Mouse (Mus musculus): ENCODE results near the gene Abcb1b. TPM values are rescaled to one million over a fixed set of nuclear protein-coding genes. Genes with fewer than 3 reads are reported as not detected.
"Not testable (repeated sequence)": the region's sequence is repeated elsewhere in the genome, so short reads cannot be mapped to it uniquely, and the experiment has no call there.

Gene Abcb1b
- polyA plus RNA-seq, 1 experiment from 2014 or later, result 1.0 TPM

DNA sequence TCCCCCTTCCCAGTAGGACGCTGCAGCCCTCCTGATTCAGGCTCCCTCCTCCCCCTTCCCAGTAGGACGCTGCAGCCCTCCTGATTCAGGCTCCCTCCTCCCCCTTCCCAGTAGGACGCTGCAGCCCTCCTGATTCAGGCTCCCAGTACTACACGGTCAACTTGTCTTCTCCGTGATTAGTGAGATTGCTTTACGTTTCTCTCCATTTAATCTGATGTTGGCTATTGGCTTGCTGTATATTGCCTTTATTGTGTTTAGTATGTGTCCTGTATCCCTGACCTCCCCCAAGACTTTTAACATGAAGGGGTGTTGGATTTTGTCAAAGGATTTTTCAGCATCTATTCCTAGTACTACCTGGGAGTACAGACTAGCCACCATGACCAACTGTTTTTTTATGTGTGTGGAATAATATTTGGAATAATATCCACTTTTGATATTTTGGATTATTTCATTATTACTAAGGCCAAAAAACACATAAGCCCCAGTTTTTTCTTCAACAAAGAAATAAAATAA is 22.7 kb downstream of the Abcb1b start:
- not testable (repeated sequence) for H3K36me3 ChIP-seq; H3K4me1 ChIP-seq; H3K27me3 ChIP-seq (replicated peaks); H3K9me3 ChIP-seq; H3K9ac ChIP-seq; H3K27ac ChIP-seq (replicated peaks); ATAC-seq (ENCODE audit: extremely low read depth, insufficient number of reproducible peaks, low FRiP score, low TSS enrichment)
- Histone ChIP-seq H3K4me2 (peak overlapping the region; percentile 69), H3K4me3 (peak overlapping the region; percentile 43)
- WGBS, result under 1% methylated on average over 5 of the region's 6 CpGs

DNA sequence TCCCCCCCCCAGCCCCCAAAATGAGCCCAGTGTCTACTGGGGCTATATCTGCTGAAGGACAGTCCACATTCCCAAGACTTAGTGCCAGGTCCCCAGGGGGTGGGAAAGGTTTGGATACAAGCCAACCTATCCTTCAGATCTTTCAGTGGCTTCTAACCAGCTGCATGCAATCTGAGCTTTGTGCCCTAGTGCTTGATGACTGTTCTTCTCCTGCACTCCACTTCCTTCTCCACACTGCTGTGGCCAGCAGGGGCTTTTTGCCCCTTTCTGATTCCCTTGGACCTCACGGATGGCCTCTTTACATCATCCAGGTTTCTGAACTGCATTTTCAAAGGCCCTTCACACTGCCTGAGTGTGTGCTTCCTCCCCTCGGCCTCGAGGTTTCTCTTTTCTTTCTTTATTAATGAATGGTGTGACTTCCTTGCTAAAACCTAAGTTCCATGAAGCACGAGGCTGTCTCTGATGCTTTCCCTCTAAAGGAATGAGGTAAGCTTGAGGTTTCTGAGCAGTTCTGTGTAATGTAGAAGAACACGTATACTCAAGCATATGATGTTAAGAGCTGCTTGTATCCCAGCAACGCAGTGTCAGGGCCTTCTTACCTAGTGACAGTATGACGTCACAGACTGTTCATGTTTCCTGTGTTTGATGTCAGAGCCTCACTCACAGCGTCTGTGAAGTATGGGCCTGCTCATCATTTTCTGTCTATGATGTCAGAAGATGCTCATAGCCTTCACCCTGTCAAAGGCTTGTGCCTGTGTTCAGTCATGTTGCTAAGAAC is 40.9 kb downstream of the Abcb1b start:
- no peaks in the 10 kb centered on the region for H3K27me3 ChIP-seq (replicated peaks)
- no peak overlapping the region for H3K4me3 ChIP-seq
- no peak overlapping the region for H3K27ac ChIP-seq (replicated peaks)
- H3K4me2 ChIP-seq, result no peak overlapping the region
- no peaks in the 10 kb centered on the region for H3K4me1 ChIP-seq
- no peak overlapping the region for H3K9ac ChIP-seq
- WGBS, result 64% methylated on average over 8 of the region's 8 CpGs
- H3K9me3 ChIP-seq, result no peaks in the 10 kb centered on the region
- H3K36me3 ChIP-seq, result no peaks in the 10 kb centered on the region
- no peak for ATAC-seq (ENCODE audit: extremely low read depth, insufficient number of reproducible peaks, low FRiP score, low TSS enrichment)

DNA sequence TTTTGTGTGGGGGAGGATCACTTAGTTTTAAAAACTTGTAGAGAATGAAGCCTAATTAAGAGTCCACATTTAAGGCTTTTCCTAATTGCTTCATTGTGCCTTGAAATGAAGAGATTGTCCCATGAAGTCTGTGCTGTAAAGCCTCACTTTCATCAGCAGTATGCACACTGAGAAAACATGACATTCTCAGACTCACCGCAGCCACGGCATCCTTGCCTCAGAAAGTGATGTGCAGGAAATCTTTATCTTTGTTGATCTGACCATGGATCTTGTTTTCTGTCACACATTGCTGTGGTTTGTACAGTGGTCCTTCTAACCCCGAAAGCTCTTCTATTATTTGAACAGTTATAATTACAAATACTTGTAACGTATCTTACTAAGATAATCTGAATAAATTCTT is 41.7 kb downstream of the Abcb1b start:
- no peaks in the 10 kb centered on the region for H3K27me3 ChIP-seq (replicated peaks)
- no peak overlapping the region for H3K9ac ChIP-seq
- H3K27ac ChIP-seq (replicated peaks), result no peak overlapping the region
- no peaks in the 10 kb centered on the region for H3K9me3 ChIP-seq
- no peak overlapping the region for H3K4me2 ChIP-seq
- H3K36me3 ChIP-seq, result no peaks in the 10 kb centered on the region
- WGBS, result 77% methylated on average over 4 of the region's 4 CpGs
- no peaks in the 10 kb centered on the region for H3K4me1 ChIP-seq
- H3K4me3 ChIP-seq, result no peak overlapping the region
- no peak for ATAC-seq (ENCODE audit: extremely low read depth, insufficient number of reproducible peaks, low FRiP score, low TSS enrichment)

- H3K9ac ChIP-seq, result no peak overlapping the region
- H3K4me2 ChIP-seq, result no peak overlapping the region
- no peaks in the 10 kb centered on the region for H3K9me3 ChIP-seq
- no peak for ATAC-seq (ENCODE audit: extremely low read depth, insufficient number of reproducible peaks, low FRiP score, low TSS enrichment)
- no peaks in the 10 kb centered on the region for H3K4me1 ChIP-seq
- no peaks in the 10 kb centered on the region for H3K36me3 ChIP-seq
- 37% methylated on average over 5 of the region's 5 CpGs for WGBS
- no peak overlapping the region for H3K4me3 ChIP-seq
- H3K27me3 ChIP-seq (replicated peaks), result no peaks in the 10 kb centered on the region
- no peak overlapping the region for H3K27ac ChIP-seq (replicated peaks)
Measured at GRCm38 (mm10) chr5:8840887-8841286, 42.9 kb downstream of the Abcb1b start.

DNA sequence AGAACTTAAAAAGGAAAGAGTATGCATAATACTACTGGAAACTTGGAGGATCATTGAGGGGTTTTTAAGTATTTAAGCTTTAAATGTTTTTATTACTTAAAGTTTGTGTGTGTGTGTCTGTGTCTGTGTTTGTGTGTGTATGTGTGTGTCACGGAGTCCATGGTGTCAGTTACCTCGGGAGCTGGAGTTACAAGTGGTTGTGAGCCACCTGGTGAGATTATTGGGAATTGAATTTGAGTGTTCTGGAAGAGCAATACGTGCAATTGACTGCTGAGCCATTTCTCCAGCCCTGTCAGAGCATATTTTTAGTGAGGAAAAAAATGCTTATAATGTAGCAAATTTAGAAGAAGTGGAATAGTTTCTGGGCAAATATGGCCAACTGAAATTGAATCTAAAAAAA is 44.9 kb downstream of the Abcb1b start:
- WGBS, result 38% methylated on average over 3 of the region's 3 CpGs
- H3K27ac ChIP-seq (replicated peaks), result no peak overlapping the region
- H3K4me3 ChIP-seq, result no peak overlapping the region
- no peaks in the 10 kb centered on the region for H3K4me1 ChIP-seq
- H3K9ac ChIP-seq, result no peak overlapping the region
- no peaks in the 10 kb centered on the region for H3K36me3 ChIP-seq
- no peak overlapping the region for H3K4me2 ChIP-seq
- no peaks in the 10 kb centered on the region for H3K9me3 ChIP-seq
- no peaks in the 10 kb centered on the region for H3K27me3 ChIP-seq (replicated peaks)
- no peak for ATAC-seq (ENCODE audit: extremely low read depth, insufficient number of reproducible peaks, low FRiP score, low TSS enrichment)

GRCm38 (mm10) chr5:8848607-8849575 is 50.9 kb downstream of the Abcb1b start:
- 62% methylated on average over 7 of the region's 9 CpGs for WGBS
- H3K4me2 ChIP-seq; H3K9ac ChIP-seq; H3K36me3 ChIP-seq; ATAC-seq (ENCODE audit: extremely low read depth, insufficient number of reproducible peaks, low FRiP score, low TSS enrichment); H3K27me3 ChIP-seq (replicated peaks); H3K4me3 ChIP-seq; H3K4me1 ChIP-seq; H3K9me3 ChIP-seq; H3K27ac ChIP-seq (replicated peaks): not testable (repeated sequence)

- H3K4me3 ChIP-seq, result no peak overlapping the region
Measured at GRCm38 (mm10) chr5:8850851-8851250, 52.9 kb downstream of the Abcb1b start.

GRCm38 (mm10) chr5:8857201-8857600 is 59.3 kb downstream of the Abcb1b start:
- H3K4me3 ChIP-seq, result no peak overlapping the region
- no peaks in the 10 kb centered on the region for H3K36me3 ChIP-seq
- no peak for ATAC-seq (ENCODE audit: extremely low read depth, insufficient number of reproducible peaks, low FRiP score, low TSS enrichment)
- H3K9ac ChIP-seq, result no peak overlapping the region
- H3K4me1 ChIP-seq, result no peaks in the 10 kb centered on the region
- H3K27me3 ChIP-seq (replicated peaks), result no peaks in the 10 kb centered on the region
- H3K9me3 ChIP-seq, result no peaks in the 10 kb centered on the region
- H3K27ac ChIP-seq (replicated peaks), result no peak overlapping the region
- no peak overlapping the region for H3K4me2 ChIP-seq
- WGBS, result 58% methylated on average over 6 of the region's 6 CpGs

More at GRCm38 (mm10) chr5:8850851-8851250, 52.9 kb downstream of the Abcb1b start:
- Histone ChIP-seq H3K27me3 (replicated peaks) (no peaks in the 10 kb centered on the region), H3K4me2 (no peak overlapping the region), H3K4me1 (no peaks in the 10 kb centered on the region), H3K9me3 (no peaks in the 10 kb centered on the region), H3K36me3 (no peaks in the 10 kb centered on the region), H3K9ac (no peak overlapping the region), H3K27ac (replicated peaks) (no peak overlapping the region)
- no peak for ATAC-seq (ENCODE audit: extremely low read depth, insufficient number of reproducible peaks, low FRiP score, low TSS enrichment)
- WGBS, result 68% methylated on average over 4 of the region's 4 CpGs

GRCm38 (mm10) chr5:8861811-8862210 is 63.9 kb downstream of the Abcb1b start:
- 74% methylated on average over 1 of the region's 1 CpGs for WGBS
- no peak overlapping the region for H3K4me3 ChIP-seq
- no peaks in the 10 kb centered on the region for H3K9me3 ChIP-seq
- H3K4me1 ChIP-seq, result no peaks in the 10 kb centered on the region
- no peak overlapping the region for H3K4me2 ChIP-seq
- H3K9ac ChIP-seq, result no peak overlapping the region
- no peaks in the 10 kb centered on the region for H3K36me3 ChIP-seq
- no peak overlapping the region for H3K27ac ChIP-seq (replicated peaks)
- no peaks in the 10 kb centered on the region for H3K27me3 ChIP-seq (replicated peaks)
- ATAC-seq (ENCODE audit: extremely low read depth, insufficient number of reproducible peaks, low FRiP score, low TSS enrichment), result no peak

DNA sequence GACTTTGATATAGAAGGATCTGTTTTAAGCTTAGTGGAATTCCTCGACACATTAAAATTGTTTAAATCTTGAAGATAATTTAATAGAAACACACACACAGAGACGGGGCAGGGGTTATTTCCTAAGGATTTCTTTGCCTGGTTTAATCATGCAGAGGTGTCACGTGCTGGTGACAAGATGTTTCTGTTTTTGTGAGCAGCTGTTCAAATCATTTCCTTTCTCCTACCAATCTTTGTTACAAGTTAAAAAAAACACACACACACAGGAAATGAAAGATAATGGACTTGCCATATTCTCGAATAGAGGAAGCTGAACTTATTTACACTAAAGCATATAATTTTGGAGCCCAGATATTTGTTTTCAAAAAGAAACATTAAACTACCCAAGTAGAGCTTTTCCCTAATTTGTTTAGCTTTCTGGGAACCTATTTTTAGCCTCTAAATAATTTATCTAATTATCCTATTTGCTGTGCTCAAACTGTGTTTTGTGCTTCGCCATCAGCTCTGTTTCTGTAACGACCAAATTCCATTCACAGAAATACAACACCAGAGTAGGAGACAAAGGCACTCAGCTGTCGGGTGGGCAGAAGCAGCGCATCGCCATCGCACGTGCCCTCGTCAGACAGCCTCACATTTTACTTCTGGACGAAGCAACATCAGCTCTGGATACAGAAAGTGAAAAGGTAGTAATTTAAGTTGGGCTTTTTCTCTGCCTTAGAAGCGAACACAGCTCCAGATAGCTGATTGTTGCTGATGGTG is 65.8 kb downstream of the Abcb1b start:
- no peak overlapping the region for H3K4me2 ChIP-seq
- 57% methylated on average over 14 of the region's 14 CpGs for WGBS
- no peaks in the 10 kb centered on the region for H3K27me3 ChIP-seq (replicated peaks)
- H3K4me1 ChIP-seq, result no peaks in the 10 kb centered on the region
- no peak overlapping the region for H3K9ac ChIP-seq
- no peak overlapping the region for H3K27ac ChIP-seq (replicated peaks)
- H3K36me3 ChIP-seq, result no peaks in the 10 kb centered on the region
- ATAC-seq (ENCODE audit: extremely low read depth, insufficient number of reproducible peaks, low FRiP score, low TSS enrichment), result no peak
- H3K9me3 ChIP-seq, result no peaks in the 10 kb centered on the region
- no peak overlapping the region for H3K4me3 ChIP-seq

DNA sequence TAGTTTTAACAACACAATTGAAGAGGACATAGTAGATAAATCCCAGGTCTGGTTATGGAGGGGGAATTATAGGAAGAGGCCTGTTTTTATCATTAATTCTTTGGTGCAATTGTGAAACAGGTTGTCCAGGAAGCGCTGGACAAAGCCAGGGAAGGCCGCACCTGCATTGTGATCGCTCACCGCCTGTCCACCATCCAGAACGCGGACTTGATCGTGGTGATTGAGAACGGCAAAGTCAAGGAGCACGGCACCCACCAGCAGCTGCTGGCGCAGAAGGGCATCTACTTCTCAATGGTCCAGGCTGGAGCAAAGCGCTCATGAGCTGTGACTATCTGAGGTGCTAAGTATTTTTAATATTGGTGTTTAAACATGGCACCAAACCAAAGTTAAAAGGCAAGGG is 67.7 kb downstream of the Abcb1b start:
- H3K4me1 ChIP-seq; H3K9ac ChIP-seq; H3K27ac ChIP-seq (replicated peaks); H3K27me3 ChIP-seq (replicated peaks); H3K36me3 ChIP-seq; ATAC-seq (ENCODE audit: extremely low read depth, insufficient number of reproducible peaks, low FRiP score, low TSS enrichment); H3K9me3 ChIP-seq; H3K4me3 ChIP-seq; H3K4me2 ChIP-seq: not testable (repeated sequence)
- 88% methylated on average over 11 of the region's 11 CpGs for WGBS

Measured in heart, embryonic 13.5 days (tissue).